Mouse (Mus musculus) MEL (cell line): ENCODE measurements at regions not wholly inside any gene's neighbourhood (a gene's known extent, or its start where the extent isn't known, plus 50 kb on each side); places are given as distances from the start of the nearest gene placed in this dataset.

ENCODE experiments used
- DNase-seq: peaks from one replicate; pipeline ENCODE4 v3.0.0; 2011; ENCODE audit warnings: low read depth, low spot score
- H3K27ac ChIP-seq: 2 replicates; pipeline ENCODE4 v1.5.1; 2012; ENCODE audit warnings: low read depth, mild to moderate bottlenecking, control low read depth, low read length, moderate library complexity; ENCODE audit not compliant: control insufficient read depth
- H3K27me3 ChIP-seq, 2 experiments: fragments of 150-350 bp in 1 of 2; sonication (generic) in 1 of 2; 2 replicates each; pipeline ENCODE4 v1.6.1; 2012; ENCODE audit warnings: low read length in 2 of 2, mild to moderate bottlenecking in 2 of 2, improper control_type of control experiment in 1 of 2, moderate library complexity in 1 of 2; ENCODE audit not compliant: insufficient read depth in 2 of 2, control insufficient read depth in 1 of 2
- H3K36me3 ChIP-seq, 2 experiments: 2 replicates each; pipeline ENCODE4 v1.6.1; 2012 to 2014; ENCODE audit warnings: low read length in 2 of 2, improper control_type of control experiment in 1 of 2, inconsistent platforms in 1 of 2, mild to moderate bottlenecking in 1 of 2; ENCODE audit not compliant: insufficient read depth in 2 of 2, control insufficient read depth in 1 of 2
- H3K4me1 ChIP-seq, 2 experiments: fragments of 150-350 bp in 1 of 2; sonication (generic) in 1 of 2; 2 replicates each; pipeline ENCODE4 v1.6.1; 2012; ENCODE audit warnings: low read length in 2 of 2, improper control_type of control experiment in 1 of 2, mild to moderate bottlenecking in 1 of 2; ENCODE audit not compliant: insufficient read depth in 2 of 2, control insufficient read depth in 1 of 2
- H3K4me3 ChIP-seq, 2 experiments: fragments of 150-350 bp in 1 of 2; sonication (generic) in 1 of 2; 2 replicates each; pipeline ENCODE4 v1.5.1; 2012; ENCODE audit warnings: low read depth in 2 of 2, low read length in 2 of 2, mild to moderate bottlenecking in 2 of 2, moderate library complexity in 2 of 2, control low read depth in 1 of 2, improper control_type of control experiment in 1 of 2; ENCODE audit not compliant: control insufficient read depth in 1 of 2, insufficient read depth in 1 of 2
- H3K79me2 ChIP-seq: 2 replicates; pipeline ENCODE4 v1.6.1; 2012; ENCODE audit warnings: mild to moderate bottlenecking, low read length, moderate library complexity; ENCODE audit not compliant: control insufficient read depth, poor library complexity, insufficient read depth
- H3K9ac ChIP-seq: 2 replicates; pipeline ENCODE4 v1.6.1; 2012; ENCODE audit warnings: low read depth, mild to moderate bottlenecking, control low read depth, low read length, moderate library complexity; ENCODE audit not compliant: control insufficient read depth, poor library complexity, severe bottlenecking
- H3K9me3 ChIP-seq: fragments of 150-350 bp; sonication (generic); replicated peaks from 2 replicates; pipeline ENCODE4 v1.6.1; 2012; ENCODE audit warnings: mild to moderate bottlenecking, low read length, improper control_type of control experiment, moderate library complexity; ENCODE audit not compliant: insufficient read depth
- CHD1 ChIP-seq: IDR thresholded peaks from 2 replicates; pipeline ENCODE4 v1.6.1; 2012; ENCODE audit warnings: low read depth, mild to moderate bottlenecking, inconsistent platforms, low read length, improper control_type of control experiment
- CHD2 ChIP-seq: IDR thresholded peaks from 2 replicates; pipeline ENCODE4 v1.6.1; 2011; ENCODE audit warnings: low read length, improper control_type of control experiment
- CTCF ChIP-seq, 3 experiments: IDR thresholded peaks in 2 of 3; conservative IDR thresholded peaks in 1 of 3; 2 replicates each; pipeline ENCODE4 v1.5.1; 2011 to 2012; ENCODE audit warnings: low read length in 3 of 3, low read depth in 2 of 3, mild to moderate bottlenecking in 2 of 3, improper control_type of control experiment in 1 of 3, inconsistent platforms in 1 of 3, mixed read lengths in 1 of 3, moderate library complexity in 1 of 3; ENCODE audit not compliant: control insufficient read depth in 1 of 3, insufficient read depth in 1 of 3, poor library complexity in 1 of 3, severe bottlenecking in 1 of 3
- ELF1 ChIP-seq: IDR thresholded peaks from 2 replicates; pipeline ENCODE4 v1.6.1; 2014; ENCODE audit warnings: low read depth, mild to moderate bottlenecking, inconsistent platforms, low read length, improper control_type of control experiment, moderate library complexity
- HCFC1 ChIP-seq: IDR thresholded peaks from 2 replicates; pipeline ENCODE4 v1.6.1; 2012; ENCODE audit warnings: low read depth, mild to moderate bottlenecking, inconsistent platforms, low read length, improper control_type of control experiment, moderate library complexity
- JUND ChIP-seq: IDR thresholded peaks from 2 replicates; pipeline ENCODE4 v1.6.1; 2011; ENCODE audit warnings: low read depth, mild to moderate bottlenecking, improper control_type of control experiment, low read length
- KAT2A ChIP-seq: conservative IDR thresholded peaks from 2 replicates; pipeline ENCODE4 v1.6.1; 2012; ENCODE audit warnings: low read depth, low read length, improper control_type of control experiment, inconsistent platforms
- MAFK ChIP-seq: IDR thresholded peaks from 2 replicates; pipeline ENCODE4 v1.6.1; 2011; ENCODE audit warnings: low read depth, mild to moderate bottlenecking, low read length, improper control_type of control experiment, borderline replicate concordance
- MAX ChIP-seq: IDR thresholded peaks from 2 replicates; pipeline ENCODE4 v1.6.1; 2011; ENCODE audit warnings: low read length, improper control_type of control experiment
- MAZ ChIP-seq: IDR thresholded peaks from 2 replicates; pipeline ENCODE4 v1.6.1; 2012; ENCODE audit warnings: low read depth, mild to moderate bottlenecking, inconsistent platforms, low read length, improper control_type of control experiment
- MEF2A ChIP-seq: IDR thresholded peaks from 2 replicates; pipeline ENCODE4 v1.6.1; 2014; ENCODE audit warnings: low read depth, mild to moderate bottlenecking, inconsistent platforms, low read length, improper control_type of control experiment; ENCODE audit not compliant: poor library complexity, insufficient replicate concordance, severe bottlenecking; ENCODE audit errors: extremely low read depth
- MXI1 ChIP-seq: IDR thresholded peaks from 2 replicates; pipeline ENCODE4 v1.6.1; 2011; ENCODE audit warnings: mild to moderate bottlenecking, low read depth, low read length, improper control_type of control experiment
- MYB ChIP-seq: IDR thresholded peaks from 2 replicates; pipeline ENCODE4 v1.6.1; 2011; ENCODE audit warnings: mild to moderate bottlenecking, low read depth, low read length, improper control_type of control experiment
- NELFE ChIP-seq: IDR thresholded peaks from 2 replicates; pipeline ENCODE4 v1.6.1; 2011; ENCODE audit warnings: low read depth, low read length, improper control_type of control experiment
- NRF1 ChIP-seq: IDR thresholded peaks from 2 replicates; pipeline ENCODE4 v1.6.1; 2014; ENCODE audit warnings: low read depth, mild to moderate bottlenecking, inconsistent platforms, low read length, improper control_type of control experiment, moderate library complexity; ENCODE audit not compliant: poor library complexity, insufficient read depth, severe bottlenecking
- POLR2A ChIP-seq, 2 experiments: IDR thresholded peaks; 2 replicates each; pipeline ENCODE4 v1.6.1; 2011 to 2012; ENCODE audit warnings: low read length in 2 of 2, mild to moderate bottlenecking in 2 of 2, control low read depth in 1 of 2, improper control_type of control experiment in 1 of 2, low read depth in 1 of 2, moderate library complexity in 1 of 2; ENCODE audit not compliant: control insufficient read depth in 1 of 2, insufficient read depth in 1 of 2, poor library complexity in 1 of 2
- POLR2AphosphoS5 ChIP-seq: IDR thresholded peaks from 2 replicates; pipeline ENCODE4 v1.6.1; 2012; ENCODE audit warnings: low read depth, borderline replicate concordance, mild to moderate bottlenecking, inconsistent platforms, low read length, moderate library complexity, mixed read lengths
- RAD21 ChIP-seq: IDR thresholded peaks from 2 replicates; pipeline ENCODE4 v1.6.1; 2011; ENCODE audit warnings: mild to moderate bottlenecking, low read depth, low read length, improper control_type of control experiment
- RCOR1 ChIP-seq: IDR thresholded peaks from 2 replicates; pipeline ENCODE4 v1.6.1; 2012; ENCODE audit warnings: low read depth, mild to moderate bottlenecking, inconsistent platforms, low read length, improper control_type of control experiment
- TAL1 ChIP-seq: IDR thresholded peaks from 2 replicates; pipeline ENCODE4 v1.6.1; 2012; ENCODE audit warnings: mild to moderate bottlenecking, inconsistent platforms, low read length, moderate library complexity, mixed read lengths
- TBP ChIP-seq: IDR thresholded peaks from 2 replicates; pipeline ENCODE4 v1.8.0; 2011; ENCODE audit warnings: low read depth, low read length, improper control_type of control experiment
- USF2 ChIP-seq, 2 experiments: IDR thresholded peaks; 2 replicates each; pipeline ENCODE4 v1.6.1; 2011 to 2012; ENCODE audit warnings: improper control_type of control experiment in 2 of 2, low read length in 2 of 2, borderline replicate concordance in 1 of 2, inconsistent platforms in 1 of 2, low read depth in 1 of 2, mild to moderate bottlenecking in 1 of 2; ENCODE audit not compliant: insufficient read depth in 1 of 2
- ZC3H11A ChIP-seq: IDR thresholded peaks from 2 replicates; pipeline ENCODE4 v1.6.1; 2012; ENCODE audit warnings: low read depth, mild to moderate bottlenecking, inconsistent platforms, low read length, improper control_type of control experiment
- ZKSCAN1 ChIP-seq: IDR thresholded peaks from 2 replicates; pipeline ENCODE4 v1.6.1; 2012; ENCODE audit warnings: low read depth, mild to moderate bottlenecking, inconsistent platforms, low read length, improper control_type of control experiment, moderate library complexity
- ZMIZ1 ChIP-seq: IDR thresholded peaks from 2 replicates; pipeline ENCODE4 v1.6.1; 2012; ENCODE audit warnings: low read depth, mild to moderate bottlenecking, inconsistent platforms, low read length, improper control_type of control experiment, moderate library complexity
- ZNF384 ChIP-seq: IDR thresholded peaks from 2 replicates; pipeline ENCODE4 v1.6.1; 2012; ENCODE audit warnings: low read depth, mild to moderate bottlenecking, inconsistent platforms, low read length, improper control_type of control experiment

DNA sequence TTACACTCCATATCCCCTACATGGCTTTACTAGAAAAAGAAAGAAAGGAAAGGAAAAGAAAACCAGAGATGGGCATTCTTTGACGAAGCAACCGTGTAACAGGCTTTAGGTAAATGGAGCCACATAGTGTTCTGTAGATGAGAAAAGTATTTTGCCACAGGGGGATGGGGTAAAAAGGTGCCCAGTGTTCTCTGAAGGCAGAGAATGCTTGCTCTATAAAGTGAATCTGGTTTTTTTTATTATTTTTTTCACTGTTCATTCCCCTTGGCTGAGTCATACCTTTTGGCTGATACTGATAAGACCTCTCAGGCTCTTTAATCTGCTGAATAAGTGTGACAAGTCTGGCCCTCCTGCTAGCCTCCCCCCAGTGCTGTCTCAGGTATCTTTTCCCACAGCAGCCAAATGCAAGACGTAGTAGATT, 153.3 kb upstream of the Ccdc122 start (continued):
- no peak for TF ChIP-seq RAD21
- no peak for TF ChIP-seq MAX
- no peak for TF ChIP-seq CHD1
- TF ChIP-seq USF2 (IDR thresholded peaks at IDR 0.05; ENCODE audit: borderline replicate concordance in 1 of 2, insufficient read depth in 1 of 2, low read depth in 1 of 2, low read length in 2 of 2), result no peak
- TF ChIP-seq ZMIZ1, result no peak
- no peak for TF ChIP-seq NELFE
- no peak for TF ChIP-seq MAZ

DNA sequence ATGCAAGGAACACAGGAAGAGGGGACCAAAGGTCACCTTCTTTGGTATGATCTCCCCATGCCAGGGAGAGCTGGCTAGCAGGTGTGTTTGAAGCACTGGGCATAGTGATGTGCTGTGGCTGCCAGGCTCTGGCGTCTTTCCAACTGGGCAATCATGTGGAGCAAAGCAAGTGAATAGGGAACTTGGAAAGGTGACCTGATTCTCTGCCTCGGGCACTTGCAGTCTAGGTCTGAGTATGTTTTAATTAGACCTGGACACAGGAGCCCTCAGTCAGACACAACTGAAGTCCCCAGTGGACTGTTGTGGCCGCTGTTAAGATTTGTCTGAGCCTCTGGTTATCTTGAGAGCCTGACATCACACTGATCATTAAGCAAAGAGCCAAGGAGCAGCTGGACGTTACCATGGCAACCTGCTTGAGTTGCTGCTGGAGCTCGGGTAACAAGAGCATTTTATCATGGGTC, 153.8 kb upstream of the Ccdc122 start:
- H3K79me2 ChIP-seq, result no peaks in the 10 kb centered on the region
- no peak overlapping the region for H3K4me3 ChIP-seq
- peak; percentile 24 for DNase-seq
- no peaks in the 10 kb centered on the region for H3K9me3 ChIP-seq
- H3K36me3 ChIP-seq, result peaks cover 0 to 10% of the 10 kb centered on the region in 2 experiments; a peak in 2 of 4 replicates
- TF ChIP-seq MXI1, result no peak
- no peak for TF ChIP-seq ELF1
- TF ChIP-seq ZNF384, result no peak
- TF ChIP-seq CHD2, result no peak
- TF ChIP-seq POLR2A (IDR thresholded peaks at IDR 0.05; ENCODE audit: control insufficient read depth in 1 of 2, insufficient read depth in 1 of 2, low read depth in 1 of 2, low read length in 2 of 2, poor library complexity in 1 of 2), result no peak
- TF ChIP-seq MYB, result no peak
- no peak for TF ChIP-seq MAX
- no peak for TF ChIP-seq KAT2A
- no peak for TF ChIP-seq ZMIZ1
- TF ChIP-seq MAZ, result no peak
- no peak for TF ChIP-seq MEF2A
- no peak for TF ChIP-seq CTCF (IDR thresholded peaks at IDR 0.05 in 2 of 3, conservative IDR thresholded peaks at IDR 0.05 in 1 of 3; ENCODE audit: control insufficient read depth in 1 of 3, insufficient read depth in 1 of 3, low read depth in 2 of 3, low read length in 3 of 3, poor library complexity in 1 of 3, severe bottlenecking in 1 of 3)
- no peak for TF ChIP-seq ZC3H11A
- no peak for TF ChIP-seq RCOR1
- H3K4me1 ChIP-seq, result peaks cover 0 to 10% of the 10 kb centered on the region in 2 experiments; a peak in 2 of 4 replicates
- no peak overlapping the region for H3K27ac ChIP-seq
- H3K27me3 ChIP-seq, result no peaks in the 10 kb centered on the region
- H3K9ac ChIP-seq, result no peak overlapping the region

GRCm38 (mm10) chr14:76880851-76881250, 155.7 kb upstream of the Ccdc122 start:
- peaks cover 0 to 10% of the 10 kb centered on the region in 2 experiments; a peak in 2 of 4 replicates for H3K36me3 ChIP-seq
- H3K4me1 ChIP-seq, result peaks cover 0 to 10% of the 10 kb centered on the region in 2 experiments; a peak in 2 of 4 replicates
- H3K4me3 ChIP-seq, result no peak overlapping the region
- no peak overlapping the region for H3K27ac ChIP-seq
- H3K9me3 ChIP-seq, result no peaks in the 10 kb centered on the region
- no peak for DNase-seq
- H3K9ac ChIP-seq, result no peak overlapping the region
- H3K27me3 ChIP-seq, result no peaks in the 10 kb centered on the region
- no peaks in the 10 kb centered on the region for H3K79me2 ChIP-seq
- no peak for TF ChIP-seq NRF1
- no peak for TF ChIP-seq ZKSCAN1
- no peak for TF ChIP-seq TBP
- no peak for TF ChIP-seq ELF1
- no peak for TF ChIP-seq JUND
- TF ChIP-seq TAL1, result no peak
- TF ChIP-seq MAFK, result no peak
- no peak for TF ChIP-seq USF2 (IDR thresholded peaks at IDR 0.05; ENCODE audit: borderline replicate concordance in 1 of 2, insufficient read depth in 1 of 2, low read depth in 1 of 2, low read length in 2 of 2)
- TF ChIP-seq HCFC1, result no peak
- no peak for TF ChIP-seq POLR2AphosphoS5
- TF ChIP-seq MYB, result no peak
